Mouse (Mus musculus) stomach, postnatal 0 days (tissue): Measurements from ENCODE around the gene Proser3.
A peak's percentile ranks its signal among the peaks of the same experiment; 100 is the strongest.

Source experiments
- CTCF ChIP-seq: IDR thresholded peaks from 2 replicates; pipeline ENCODE4 v1.5.1; 2016; ENCODE audit warnings: antibody characterized with exemption, low read depth, mild to moderate bottlenecking, moderate library complexity
- EP300 ChIP-seq: optimal IDR thresholded peaks from 2 replicates; pipeline ENCODE3; 2016; ENCODE audit warnings: antibody characterized with exemption

GRCm38 (mm10) chr7:30559443-30559954 is 7.4 kb upstream of the Proser3 start, which contains the start of gene Lin37:
- TF ChIP-seq CTCF (no peak), EP300 (peak; percentile 51)
